Mouse (Mus musculus): ENCODE measurements at regions not wholly inside any gene's neighbourhood (a gene's known extent, or its start where the extent isn't known, plus 50 kb on each side); places are given as distances from the start of the nearest gene placed in this dataset.

GRCm38 (mm10) chr10:72383351-72383750 lies 271.3 kb upstream of the Zwint start:
- no peaks in the 10 kb centered on the region for H3K36me3 ChIP-seq (replicated peaks; ENCODE audit: control insufficient read depth, insufficient read depth)
- DNase-seq (ENCODE audit: low spot score) (no peak), ATAC-seq (ENCODE audit: low FRiP score) (no peak)
- H3K9me3 ChIP-seq (ENCODE audit: control insufficient read depth, low read length) = no peaks in the 10 kb centered on the region
- H3K4me3 ChIP-seq (replicated peaks; ENCODE audit: low read length) = no peak overlapping the region
- WGBS = 85% methylated on average over 1 of the region's 1 CpGs
- no peak overlapping the region for H3K27ac ChIP-seq
- H3K4me2 ChIP-seq (replicated peaks) = no peak overlapping the region
- no peak overlapping the region for H3K9ac ChIP-seq
- H3K4me1 ChIP-seq (replicated peaks; ENCODE audit: control insufficient read depth, insufficient read depth, low read length) = no peaks in the 10 kb centered on the region
- no peaks in the 10 kb centered on the region for H3K27me3 ChIP-seq (ENCODE audit: control insufficient read depth, insufficient read depth, low read length)

GRCm38 (mm10) chr10:72384826-72385225 lies 269.8 kb upstream of the Zwint start:
- Histone ChIP-seq H3K4me1 (replicated peaks; ENCODE audit: control insufficient read depth, insufficient read depth, low read length) (no peaks in the 10 kb centered on the region), H3K27ac (no peak overlapping the region), H3K9me3 (ENCODE audit: control insufficient read depth, low read length) (no peaks in the 10 kb centered on the region), H3K4me2 (replicated peaks) (no peak overlapping the region), H3K27me3 (ENCODE audit: control insufficient read depth, insufficient read depth, low read length) (no peaks in the 10 kb centered on the region), H3K4me3 (replicated peaks; ENCODE audit: low read length) (no peak overlapping the region), H3K36me3 (replicated peaks; ENCODE audit: control insufficient read depth, insufficient read depth) (no peaks in the 10 kb centered on the region), H3K9ac (no peak overlapping the region)
- 73% methylated on average over 1 of the region's 1 CpGs for WGBS
- ATAC-seq (ENCODE audit: low FRiP score) (no peak), DNase-seq (ENCODE audit: low spot score) (no peak)

GRCm38 (mm10) chr10:72391397-72391796 lies 263.2 kb upstream of the Zwint start:
- Histone ChIP-seq H3K27ac (no peak overlapping the region), H3K4me3 (replicated peaks; ENCODE audit: low read length) (no peak overlapping the region), H3K9me3 (ENCODE audit: control insufficient read depth, low read length) (no peaks in the 10 kb centered on the region), H3K27me3 (ENCODE audit: control insufficient read depth, insufficient read depth, low read length) (no peaks in the 10 kb centered on the region), H3K36me3 (replicated peaks; ENCODE audit: control insufficient read depth, insufficient read depth) (no peaks in the 10 kb centered on the region), H3K9ac (no peak overlapping the region), H3K4me1 (replicated peaks; ENCODE audit: control insufficient read depth, insufficient read depth, low read length) (no peaks in the 10 kb centered on the region), H3K4me2 (replicated peaks) (no peak overlapping the region)
- no peak for DNase-seq (ENCODE audit: low spot score)
- ATAC-seq (ENCODE audit: low FRiP score) = no peak
- 92% methylated on average over 1 of the region's 1 CpGs for WGBS

GRCm38 (mm10) chr10:72393279-72394041 lies 261.2 kb upstream of the Zwint start:
- Histone ChIP-seq H3K36me3 (replicated peaks; ENCODE audit: control insufficient read depth, insufficient read depth) (no peaks in the 10 kb centered on the region), H3K27me3 (ENCODE audit: control insufficient read depth, insufficient read depth, low read length) (no peaks in the 10 kb centered on the region), H3K4me2 (replicated peaks) (no peak overlapping the region), H3K4me1 (replicated peaks; ENCODE audit: control insufficient read depth, insufficient read depth, low read length) (no peaks in the 10 kb centered on the region), H3K4me3 (replicated peaks; ENCODE audit: low read length) (no peak overlapping the region), H3K9ac (no peak overlapping the region), H3K27ac (no peak overlapping the region), H3K9me3 (ENCODE audit: control insufficient read depth, low read length) (no peaks in the 10 kb centered on the region)
- 85% methylated on average over 12 of the region's 12 CpGs for WGBS
- ATAC-seq (ENCODE audit: low FRiP score) = no peak
- no peak for DNase-seq (ENCODE audit: low spot score)

- WGBS = 94% methylated on average over 1 of the region's 1 CpGs
- Histone ChIP-seq H3K36me3 (replicated peaks; ENCODE audit: control insufficient read depth, insufficient read depth) (no peaks in the 10 kb centered on the region), H3K27me3 (ENCODE audit: control insufficient read depth, insufficient read depth, low read length) (no peaks in the 10 kb centered on the region), H3K4me2 (replicated peaks) (no peak overlapping the region), H3K9me3 (ENCODE audit: control insufficient read depth, low read length) (no peaks in the 10 kb centered on the region), H3K4me3 (replicated peaks; ENCODE audit: low read length) (no peak overlapping the region), H3K4me1 (replicated peaks; ENCODE audit: control insufficient read depth, insufficient read depth, low read length) (no peaks in the 10 kb centered on the region), H3K27ac (no peak overlapping the region), H3K9ac (no peak overlapping the region)
- no peak for ATAC-seq (ENCODE audit: low FRiP score)
- DNase-seq (ENCODE audit: low spot score) = no peak
Observed at GRCm38 (mm10) chr10:72394367-72394766, 260.3 kb upstream of the Zwint start.

- no peak overlapping the region for H3K4me2 ChIP-seq (replicated peaks)
- no peaks in the 10 kb centered on the region for H3K4me1 ChIP-seq (replicated peaks; ENCODE audit: control insufficient read depth, insufficient read depth, low read length)
- H3K4me3 ChIP-seq (replicated peaks; ENCODE audit: low read length) = no peak overlapping the region
- no peak overlapping the region for H3K9ac ChIP-seq
- WGBS = 68% methylated on average over 4 of the region's 4 CpGs
- DNase-seq (ENCODE audit: low spot score) = no peak
- H3K27me3 ChIP-seq (ENCODE audit: control insufficient read depth, insufficient read depth, low read length) = no peaks in the 10 kb centered on the region
- no peak overlapping the region for H3K27ac ChIP-seq
- no peaks in the 10 kb centered on the region for H3K36me3 ChIP-seq (replicated peaks; ENCODE audit: control insufficient read depth, insufficient read depth)
- H3K9me3 ChIP-seq (ENCODE audit: control insufficient read depth, low read length) = no peaks in the 10 kb centered on the region
- ATAC-seq (ENCODE audit: low FRiP score) = no peak
Observed at GRCm38 (mm10) chr10:72403290-72403689, 251.4 kb upstream of the Zwint start.

GRCm38 (mm10) chr10:72410305-72410704 lies 244.3 kb upstream of the Zwint start:
- no peaks in the 10 kb centered on the region for H3K9me3 ChIP-seq (ENCODE audit: control insufficient read depth, low read length)
- H3K36me3 ChIP-seq (replicated peaks; ENCODE audit: control insufficient read depth, insufficient read depth) = no peaks in the 10 kb centered on the region
- H3K27ac ChIP-seq = no peak overlapping the region
- DNase-seq (ENCODE audit: low spot score) = no peak
- H3K4me3 ChIP-seq (replicated peaks; ENCODE audit: low read length) = no peak overlapping the region
- H3K4me1 ChIP-seq (replicated peaks; ENCODE audit: control insufficient read depth, insufficient read depth, low read length) = no peaks in the 10 kb centered on the region
- H3K9ac ChIP-seq = no peak overlapping the region
- no peaks in the 10 kb centered on the region for H3K27me3 ChIP-seq (ENCODE audit: control insufficient read depth, insufficient read depth, low read length)
- WGBS = 74% methylated on average over 3 of the region's 3 CpGs
- no peak overlapping the region for H3K4me2 ChIP-seq (replicated peaks)
- ATAC-seq (ENCODE audit: low FRiP score) = no peak

GRCm38 (mm10) chr10:72411670-72412069 lies 243.0 kb upstream of the Zwint start:
- H3K4me3 ChIP-seq (replicated peaks; ENCODE audit: low read length) = no peak overlapping the region
- H3K36me3 ChIP-seq (replicated peaks; ENCODE audit: control insufficient read depth, insufficient read depth) = no peaks in the 10 kb centered on the region
- H3K27ac ChIP-seq = no peak overlapping the region
- H3K9ac ChIP-seq = no peak overlapping the region
- H3K4me1 ChIP-seq (replicated peaks; ENCODE audit: control insufficient read depth, insufficient read depth, low read length) = no peaks in the 10 kb centered on the region
- no peak overlapping the region for H3K4me2 ChIP-seq (replicated peaks)
- WGBS = 77% methylated on average over 6 of the region's 6 CpGs
- ATAC-seq (ENCODE audit: low FRiP score) = no peak
- H3K27me3 ChIP-seq (ENCODE audit: control insufficient read depth, insufficient read depth, low read length) = no peaks in the 10 kb centered on the region
- DNase-seq (ENCODE audit: low spot score) = no peak
- no peaks in the 10 kb centered on the region for H3K9me3 ChIP-seq (ENCODE audit: control insufficient read depth, low read length)

GRCm38 (mm10) chr10:72454629-72455028 lies 200.0 kb upstream of the Zwint start:
- ATAC-seq (ENCODE audit: low FRiP score) = no peak
- Histone ChIP-seq H3K4me2 (replicated peaks) (no peak overlapping the region), H3K36me3 (replicated peaks; ENCODE audit: control insufficient read depth, insufficient read depth) (no peaks in the 10 kb centered on the region), H3K27me3 (ENCODE audit: control insufficient read depth, insufficient read depth, low read length) (no peaks in the 10 kb centered on the region), H3K4me3 (replicated peaks; ENCODE audit: low read length) (no peak overlapping the region), H3K9ac (no peak overlapping the region), H3K9me3 (ENCODE audit: control insufficient read depth, low read length) (no peaks in the 10 kb centered on the region), H3K27ac (no peak overlapping the region), H3K4me1 (replicated peaks; ENCODE audit: control insufficient read depth, insufficient read depth, low read length) (no peaks in the 10 kb centered on the region)
- 90% methylated on average over 4 of the region's 4 CpGs for WGBS
- DNase-seq (ENCODE audit: low spot score) = no peak

GRCm38 (mm10) chr10:72484315-72484714 lies 170.3 kb upstream of the Zwint start:
- H3K4me1 ChIP-seq (replicated peaks; ENCODE audit: control insufficient read depth, insufficient read depth, low read length) = no peaks in the 10 kb centered on the region
- DNase-seq (ENCODE audit: low spot score) (no peak), ATAC-seq (ENCODE audit: low FRiP score) (no peak)
- 60% methylated on average over 3 of the region's 3 CpGs for WGBS
- H3K27me3 ChIP-seq (ENCODE audit: control insufficient read depth, insufficient read depth, low read length) = no peaks in the 10 kb centered on the region
- H3K4me3 ChIP-seq (replicated peaks; ENCODE audit: low read length) = no peak overlapping the region
- no peaks in the 10 kb centered on the region for H3K9me3 ChIP-seq (ENCODE audit: control insufficient read depth, low read length)
- H3K36me3 ChIP-seq (replicated peaks; ENCODE audit: control insufficient read depth, insufficient read depth) = no peaks in the 10 kb centered on the region
- H3K4me2 ChIP-seq (replicated peaks) = no peak overlapping the region
- H3K27ac ChIP-seq = no peak overlapping the region
- no peak overlapping the region for H3K9ac ChIP-seq

Measured in hindbrain, embryonic 14.5 days (tissue).